Mouse (Mus musculus) brown adipose tissue, adult 24 weeks (tissue): ENCODE results near the gene Idua. TPM values are rescaled to one million over a fixed set of nuclear protein-coding genes. Genes with fewer than 3 reads are reported as not detected.
A peak's percentile ranks its signal among the peaks of the same experiment; 100 is the strongest.

ENCODE experiments used
- H3K27ac ChIP-seq: fragments of 200-500 bp; replicated peaks from 2 replicates; pipeline ENCODE4 v1.5.1; 2012; ENCODE audit warnings: low read depth, mild to moderate bottlenecking, low read length
- H3K4me1 ChIP-seq: fragments of 200-500 bp; 2 replicates; pipeline ENCODE4 v1.6.1; 2012; ENCODE audit warnings: low read length, mixed read lengths; ENCODE audit not compliant: control insufficient read depth, insufficient read depth, insufficient read length
- H3K4me3 ChIP-seq: fragments of 200-500 bp; 2 replicates; pipeline ENCODE4 v1.5.1; 2012; ENCODE audit warnings: low read depth, mild to moderate bottlenecking, low read length, moderate library complexity; ENCODE audit not compliant: insufficient read depth
- polyA plus RNA-seq: library from polyadenylated mRNA; stranded (reverse); fragments of >200 nt; gene quantifications from 2 replicates; pipeline ENCODE4 v1.2.4, GENCODE M21; 2012; ENCODE audit not compliant: missing spikeins, insufficient read depth, insufficient read length

Gene Idua
- polyA plus RNA-seq, 1 experiment = 3.4 TPM

GRCm38 (mm10) chr5:108692271-108692670 is 32.1 kb downstream of the Idua start, which contains the start of gene Fgfrl1:
TSS of gene Fgfrl1 (plus strand) at chr5:108692382.
- Histone ChIP-seq H3K27ac (no peak within 1 kb of the TSS), H3K4me3 (peak within 1 kb of the TSS; percentile 55), H3K4me1 (peaks cover 13% of the 10 kb centered on the region)

GRCm38 (mm10) chr5:108693872-108694288 is 33.7 kb downstream of the Idua start:
- peaks cover 25% of the 10 kb centered on the region for H3K4me1 ChIP-seq
- H3K4me3 ChIP-seq = peak overlapping the region; percentile 94
- no peak overlapping the region for H3K27ac ChIP-seq

- Histone ChIP-seq H3K4me3 (peak overlapping the region; percentile 92), H3K27ac (peak overlapping the region; percentile 86), H3K4me1 (peaks cover 32% of the 10 kb centered on the region)
Measured at GRCm38 (mm10) chr5:108694352-108695261, 34.5 kb downstream of the Idua start.

- Histone ChIP-seq H3K4me3 (peak overlapping the region; percentile 92; the same call in 1 of the 2 replicates), H3K27ac (peak overlapping the region; percentile 90), H3K4me1 (peaks cover 35% of the 10 kb centered on the region)
Measured at GRCm38 (mm10) chr5:108695861-108696260, 35.7 kb downstream of the Idua start.

GRCm38 (mm10) chr5:108696542-108696941 is 36.4 kb downstream of the Idua start:
- no peak overlapping the region for H3K4me3 ChIP-seq
- peak overlapping the region; percentile 90 for H3K27ac ChIP-seq
- peaks cover 35% of the 10 kb centered on the region for H3K4me1 ChIP-seq

GRCm38 (mm10) chr5:108697341-108697753 is 37.2 kb downstream of the Idua start:
- peak overlapping the region; percentile 77 for H3K27ac ChIP-seq
- no peak overlapping the region for H3K4me3 ChIP-seq
- H3K4me1 ChIP-seq = peaks cover 35% of the 10 kb centered on the region

- H3K4me3 ChIP-seq = no peak overlapping the region
- H3K4me1 ChIP-seq = peaks cover 30% of the 10 kb centered on the region
- no peak overlapping the region for H3K27ac ChIP-seq
Measured at GRCm38 (mm10) chr5:108700346-108700745, 40.2 kb downstream of the Idua start.

GRCm38 (mm10) chr5:108701341-108702021 is 41.4 kb downstream of the Idua start:
- peaks cover 26% of the 10 kb centered on the region for H3K4me1 ChIP-seq
- H3K27ac ChIP-seq = no peak overlapping the region
- no peak overlapping the region for H3K4me3 ChIP-seq

- no peak overlapping the region for H3K4me3 ChIP-seq
- H3K4me1 ChIP-seq = peaks cover 9% of the 10 kb centered on the region
- no peak overlapping the region for H3K27ac ChIP-seq
Measured at GRCm38 (mm10) chr5:108703754-108704626, 43.9 kb downstream of the Idua start.

GRCm38 (mm10) chr5:108707758-108708157 is 47.6 kb downstream of the Idua start:
- H3K4me3 ChIP-seq = no peak overlapping the region
- H3K4me1 ChIP-seq = peaks cover 9% of the 10 kb centered on the region
- H3K27ac ChIP-seq = no peak overlapping the region

- Histone ChIP-seq H3K4me3 (no peak overlapping the region), H3K27ac (no peak overlapping the region), H3K4me1 (peaks cover 11% of the 10 kb centered on the region)
Measured at GRCm38 (mm10) chr5:108708419-108708818, 48.3 kb downstream of the Idua start.

- H3K4me3 ChIP-seq = no peak overlapping the region
- H3K27ac ChIP-seq = no peak overlapping the region
- H3K4me1 ChIP-seq = peaks cover 12% of the 10 kb centered on the region
Measured at GRCm38 (mm10) chr5:108708981-108709731, 49.0 kb downstream of the Idua start.

- Histone ChIP-seq H3K4me1 (peaks cover 15% of the 10 kb centered on the region), H3K4me3 (no peak overlapping the region), H3K27ac (no peak overlapping the region)
Measured at GRCm38 (mm10) chr5:108711968-108712367, 51.8 kb downstream of the Idua start.

- 0 out of 2 replicates have a peak overlapping the region, but pooled peaks have one; percentile 8 for H3K27ac ChIP-seq
- peaks cover 15% of the 10 kb centered on the region for H3K4me1 ChIP-seq
- H3K4me3 ChIP-seq = no peak overlapping the region
Measured at GRCm38 (mm10) chr5:108713096-108713495, 53.0 kb downstream of the Idua start.
